Mouse (Mus musculus) stomach, postnatal 0 days (tissue): ENCODE data around the gene Gramd1b. TPM values are rescaled to one million over a fixed set of nuclear protein-coding genes. Genes with fewer than 3 reads are reported as not detected.

Source experiments
- ATAC-seq: fragments of 200-750 bp; cut with Nextera tagmentation; 2 replicates; pipeline ENCODE4 v1.8.0; 2017; ENCODE audit not compliant: low FRiP score, low TSS enrichment
- DNase-seq: peaks from one replicate; pipeline ENCODE4 v3.0.0-alpha.2; 2016; ENCODE audit warnings: low spot score
- H3K27ac ChIP-seq: fragments of 300-500 bp; sonication (generic); replicated peaks from 2 replicates; pipeline ENCODE4 v1.5.1; 2014; ENCODE audit warnings: mild to moderate bottlenecking, control low read depth
- H3K27me3 ChIP-seq: fragments of 300-500 bp; sonication (generic); 2 replicates; pipeline ENCODE4 v1.6.1; 2014; ENCODE audit warnings: low read length; ENCODE audit not compliant: control insufficient read depth, insufficient read depth
- H3K36me3 ChIP-seq: fragments of 300-500 bp; sonication (generic); 2 replicates; pipeline ENCODE4 v1.6.1; 2014; ENCODE audit warnings: low read length, mixed read lengths; ENCODE audit not compliant: control insufficient read depth, insufficient read depth
- H3K4me1 ChIP-seq: fragments of 300-500 bp; sonication (generic); replicated peaks from 2 replicates; pipeline ENCODE4 v1.6.1; 2014; ENCODE audit warnings: antibody characterized with exemption; ENCODE audit not compliant: control insufficient read depth, insufficient read depth
- H3K4me2 ChIP-seq: fragments of 300-500 bp; sonication (generic); replicated peaks from 2 replicates; pipeline ENCODE4 v1.6.1; 2014; ENCODE audit warnings: low read depth, mild to moderate bottlenecking, control low read depth, moderate library complexity
- H3K4me3 ChIP-seq: fragments of 300-500 bp; sonication (generic); 2 replicates; pipeline ENCODE4 v1.5.1; 2014; ENCODE audit warnings: low read depth, low read length, control low read depth
- H3K9ac ChIP-seq: fragments of 300-500 bp; sonication (generic); 2 replicates; pipeline ENCODE4 v1.6.1; 2014; ENCODE audit warnings: mild to moderate bottlenecking, low read length, control low read depth, mixed read lengths
- H3K9me3 ChIP-seq: fragments of 300-500 bp; sonication (generic); 2 replicates; pipeline ENCODE4 v1.6.1; 2016; ENCODE audit warnings: low read length; ENCODE audit not compliant: control insufficient read depth
- CTCF ChIP-seq: IDR thresholded peaks from 2 replicates; pipeline ENCODE4 v1.5.1; 2016; ENCODE audit warnings: antibody characterized with exemption, low read depth, mild to moderate bottlenecking, moderate library complexity
- EP300 ChIP-seq: optimal IDR thresholded peaks from 2 replicates; pipeline ENCODE3; 2016; ENCODE audit warnings: antibody characterized with exemption
- WGBS: fragments of 180-500 bp; shearing (Covaris S2); extraction: QIAGEN DNeasy Blood & Tissue Kit; methylation state at CpG from one replicate; pipeline ENCODE4 v1.1.7; 2014; 5-methylcytosine and 5-hydroxymethylcytosine counted together
- polyA plus RNA-seq: library from polyadenylated mRNA; unstranded; fragments of >200 nt; fragmentation: Nextera tagmentation; extraction: Ambion mirVana; gene quantifications from 2 replicates; pipeline ENCODE4 v1.2.1, GENCODE M21; 2015

Gene Gramd1b
- polyA plus RNA-seq, 1 experiment from 2014 or later, result 1.8 TPM

- Histone ChIP-seq H3K36me3 (no peaks in the 10 kb centered on the region), H3K4me1 (no peaks in the 10 kb centered on the region), H3K27ac (no peak overlapping the region), H3K4me3 (no peak overlapping the region), H3K9me3 (no peaks in the 10 kb centered on the region), H3K27me3 (no peaks in the 10 kb centered on the region), H3K9ac (no peak overlapping the region), H3K4me2 (no peak overlapping the region)
- DNase-seq (no peak), ATAC-seq (no peak)
- TF ChIP-seq EP300 (no peak), CTCF (no peak)
- WGBS, result 76% methylated on average over 6 of the region's 6 CpGs
These were observed 131.7 kb downstream of the Gramd1b start for GRCm38 (mm10) chr9:40399359-40399932.

GRCm38 (mm10) chr9:40397471-40398245, 133.5 kb downstream of the Gramd1b start:
- Histone ChIP-seq H3K9me3 (no peaks in the 10 kb centered on the region), H3K4me3 (no peak overlapping the region), H3K9ac (no peak overlapping the region), H3K27ac (no peak overlapping the region), H3K4me1 (no peaks in the 10 kb centered on the region), H3K27me3 (no peaks in the 10 kb centered on the region), H3K4me2 (no peak overlapping the region), H3K36me3 (no peaks in the 10 kb centered on the region)
- TF ChIP-seq EP300, result no peak
- TF ChIP-seq CTCF, result no peak
- no peak for ATAC-seq
- DNase-seq, result no peak
- WGBS, result 73% methylated on average over 7 of the region's 7 CpGs

GRCm38 (mm10) chr9:40397036-40397435, 134.1 kb downstream of the Gramd1b start:
- WGBS, result 23% methylated on average over 2 of the region's 2 CpGs
- no peak overlapping the region for H3K9ac ChIP-seq
- H3K27me3 ChIP-seq, result no peaks in the 10 kb centered on the region
- peak overlapping the region; percentile 40; the same call in 1 of the 2 replicates for H3K4me2 ChIP-seq
- no peaks in the 10 kb centered on the region for H3K9me3 ChIP-seq
- no peaks in the 10 kb centered on the region for H3K4me1 ChIP-seq
- TF ChIP-seq EP300 (no peak), CTCF (no peak)
- peak; percentile 67 for ATAC-seq
- no peak overlapping the region for H3K27ac ChIP-seq
- no peaks in the 10 kb centered on the region for H3K36me3 ChIP-seq
- peak; percentile 49 for DNase-seq
- H3K4me3 ChIP-seq, result 0 out of 2 replicates have a peak overlapping the region, but pooled peaks have one; percentile 18

DNA sequence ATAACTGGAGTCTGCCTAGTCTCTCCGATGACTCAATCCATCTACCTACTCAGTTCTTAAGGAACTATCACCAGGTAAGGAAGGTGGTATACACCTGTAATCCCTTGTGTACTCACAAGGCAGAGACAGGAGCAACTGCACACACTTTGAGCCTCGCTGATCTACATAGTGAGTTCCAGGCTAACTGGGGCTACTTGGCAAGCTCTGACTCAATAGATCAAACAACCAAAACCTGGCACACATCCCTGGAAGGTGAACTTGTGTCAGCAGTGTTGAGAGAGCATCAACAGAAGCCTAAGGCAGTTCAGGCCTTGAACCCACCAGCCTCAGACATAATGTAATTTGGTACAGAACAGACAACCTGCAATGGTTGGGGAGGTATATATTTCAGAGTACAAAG, 135.0 kb downstream of the Gramd1b start:
- H3K4me1 ChIP-seq, result no peaks in the 10 kb centered on the region
- TF ChIP-seq CTCF (no peak), EP300 (no peak)
- no peaks in the 10 kb centered on the region for H3K27me3 ChIP-seq
- DNase-seq (no peak), ATAC-seq (no peak)
- WGBS, result 90% methylated on average over 2 of the region's 2 CpGs
- H3K27ac ChIP-seq, result no peak overlapping the region
- H3K9ac ChIP-seq, result no peak overlapping the region
- no peaks in the 10 kb centered on the region for H3K9me3 ChIP-seq
- H3K36me3 ChIP-seq, result no peaks in the 10 kb centered on the region
- no peak overlapping the region for H3K4me2 ChIP-seq
- no peak overlapping the region for H3K4me3 ChIP-seq

DNA sequence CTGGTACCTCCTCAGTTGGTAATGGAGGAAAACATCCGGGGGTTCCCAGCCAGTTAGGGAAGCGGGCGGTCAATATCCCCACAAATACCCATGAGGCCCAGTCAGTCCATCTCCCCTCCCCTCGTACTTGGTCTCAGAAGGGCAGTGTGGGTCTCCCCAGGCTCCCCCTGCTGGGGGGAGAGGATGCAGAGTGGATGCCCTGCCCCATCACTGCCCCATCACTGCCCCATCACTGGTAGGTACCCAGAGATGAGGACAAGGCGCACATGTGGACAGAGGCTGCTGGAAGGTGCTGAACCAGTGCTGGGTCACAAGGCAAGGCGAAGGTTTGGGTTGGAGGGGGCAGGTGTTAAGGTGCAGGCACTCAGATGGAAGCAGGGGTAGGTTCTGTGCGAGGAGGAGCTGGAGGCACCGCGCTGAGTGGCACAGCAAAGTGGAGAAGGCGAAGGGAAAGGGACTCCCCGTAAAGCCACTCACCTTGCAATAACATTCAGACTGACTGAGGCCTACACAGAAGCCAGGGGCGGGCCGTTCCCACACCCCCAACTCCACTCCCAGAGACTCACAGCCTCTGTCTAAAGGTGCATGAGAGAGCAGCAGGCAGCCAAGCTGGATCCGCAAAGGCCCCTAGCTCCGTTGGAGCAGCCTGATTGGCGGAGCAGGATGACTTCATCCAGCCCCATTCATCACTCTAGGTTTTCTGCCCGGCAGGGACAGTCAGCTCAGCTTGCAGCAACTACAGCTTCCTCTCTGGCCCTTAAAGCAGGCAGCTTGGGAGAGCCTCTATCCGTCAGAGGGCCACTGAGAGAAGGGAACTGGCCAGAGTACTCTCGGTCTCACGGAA, 139.1 kb downstream of the Gramd1b start:
- no peak for TF ChIP-seq EP300
- peak; percentile 33 for TF ChIP-seq CTCF
- H3K4me2 ChIP-seq, result peak overlapping the region; percentile 28
- no peak overlapping the region for H3K4me3 ChIP-seq
- H3K9me3 ChIP-seq, result no peaks in the 10 kb centered on the region
- ATAC-seq (peak; percentile 47), DNase-seq (peak; percentile 47)
- no peaks in the 10 kb centered on the region for H3K27me3 ChIP-seq
- no peaks in the 10 kb centered on the region for H3K36me3 ChIP-seq
- H3K4me1 ChIP-seq, result no peaks in the 10 kb centered on the region
- WGBS, result 37% methylated on average over 20 of the region's 20 CpGs
- no peak overlapping the region for H3K9ac ChIP-seq
- H3K27ac ChIP-seq, result no peak overlapping the region
